Mouse (Mus musculus) midbrain, embryonic 14.5 days (tissue): Measurements from ENCODE around the gene Rpl36-ps4. TPM values are rescaled to one million over a fixed set of nuclear protein-coding genes. Genes with fewer than 3 reads are reported as not detected.
"Not testable (repeated sequence)": the region's sequence is repeated elsewhere in the genome, so short reads cannot be mapped to it uniquely, and the experiment has no call there.

Experiments used
- ATAC-seq: fragments of 200-750 bp; cut with Nextera tagmentation; 2 replicates; pipeline ENCODE4 v1.8.0; 2017; ENCODE audit warnings: moderate number of reproducible peaks, moderate library complexity; ENCODE audit not compliant: low FRiP score, low TSS enrichment
- DNase-seq: peaks from one replicate; pipeline ENCODE4 v3.0.0-alpha.2; 2015
- H3K27ac ChIP-seq: fragments of 300-500 bp; sonication (generic); replicated peaks from 2 replicates; pipeline ENCODE4 v1.5.1; 2014; ENCODE audit warnings: mild to moderate bottlenecking, low read depth, low read length, moderate library complexity
- H3K27me3 ChIP-seq: fragments of 300-500 bp; sonication (generic); 2 replicates; pipeline ENCODE4 v1.6.1; 2014; ENCODE audit warnings: low read length, control low read depth, mixed read lengths; ENCODE audit not compliant: control insufficient read depth, insufficient read depth
- H3K36me3 ChIP-seq: fragments of 300-500 bp; sonication (generic); 2 replicates; pipeline ENCODE4 v1.6.1; 2014; ENCODE audit warnings: low read length, control low read depth; ENCODE audit not compliant: control insufficient read depth, insufficient read depth
- H3K4me1 ChIP-seq: fragments of 300-500 bp; sonication (generic); 2 replicates; pipeline ENCODE4 v1.6.1; 2014; ENCODE audit warnings: mild to moderate bottlenecking, antibody characterized with exemption, low read length, control low read depth; ENCODE audit not compliant: control insufficient read depth, insufficient read depth
- H3K4me2 ChIP-seq: fragments of 300-500 bp; sonication (generic); 2 replicates; pipeline ENCODE4 v1.6.1; 2014; ENCODE audit warnings: mild to moderate bottlenecking, low read length, moderate library complexity
- H3K4me3 ChIP-seq: fragments of 300-500 bp; sonication (generic); replicated peaks from 2 replicates; pipeline ENCODE4 v1.5.1; 2014; ENCODE audit warnings: low read depth, low read length
- H3K9ac ChIP-seq: fragments of 300-500 bp; sonication (generic); replicated peaks from 2 replicates; pipeline ENCODE4 v1.6.1; 2014; ENCODE audit warnings: mild to moderate bottlenecking, low read length, moderate library complexity
- H3K9me3 ChIP-seq: fragments of 300-500 bp; sonication (generic); 2 replicates; pipeline ENCODE4 v1.6.1; 2016; ENCODE audit warnings: low read length, control low read depth, mixed read lengths; ENCODE audit not compliant: control insufficient read depth
- WGBS: fragments of 180-500 bp; shearing (Covaris S2); extraction: QIAGEN DNeasy Blood & Tissue Kit; methylation state at CpG from one replicate; pipeline ENCODE4 v1.1.7; 2014; 5-methylcytosine and 5-hydroxymethylcytosine counted together
- polyA plus RNA-seq: library from polyadenylated mRNA; unstranded; fragments of >200 nt; fragmentation: Nextera tagmentation; extraction: Ambion mirVana; gene quantifications from 2 replicates; pipeline ENCODE4 v1.2.1, GENCODE M21; 2014

Rpl36-ps4 gene
- polyA plus RNA-seq, 1 experiment from 2014 or later = not detected

GRCm38 (mm10) chr17:87958283-87958682, 37.5 kb downstream of the Rpl36-ps4 start:
- H3K27ac ChIP-seq = no peak overlapping the region
- no peak overlapping the region for H3K4me2 ChIP-seq
- H3K36me3 ChIP-seq = no peaks in the 10 kb centered on the region
- WGBS = 62% methylated on average over 8 of the region's 8 CpGs
- H3K4me3 ChIP-seq = no peak overlapping the region
- H3K9ac ChIP-seq = no peak overlapping the region
- DNase-seq (peak; percentile 12), ATAC-seq (no peak)
- H3K4me1 ChIP-seq = no peaks in the 10 kb centered on the region
- no peaks in the 10 kb centered on the region for H3K27me3 ChIP-seq
- H3K9me3 ChIP-seq = 0 out of 2 replicates have a peak, but pooled peaks cover 6% of the 10 kb centered on the region

GRCm38 (mm10) chr17:87959406-87959805, 38.6 kb downstream of the Rpl36-ps4 start:
- not testable (repeated sequence) for H3K27me3 ChIP-seq, ATAC-seq, H3K4me3 ChIP-seq, H3K9ac ChIP-seq, H3K36me3 ChIP-seq, H3K9me3 ChIP-seq, H3K4me1 ChIP-seq, DNase-seq, H3K4me2 ChIP-seq, H3K27ac ChIP-seq
- WGBS = 92% methylated on average over 11 of the region's 11 CpGs

GRCm38 (mm10) chr17:87959931-87960330, 39.2 kb downstream of the Rpl36-ps4 start:
- H3K4me2 ChIP-seq, H3K9ac ChIP-seq, H3K27me3 ChIP-seq, H3K9me3 ChIP-seq, H3K27ac ChIP-seq, H3K36me3 ChIP-seq, ATAC-seq, H3K4me3 ChIP-seq, H3K4me1 ChIP-seq, DNase-seq: not testable (repeated sequence)
- 90% methylated on average over 5 of the region's 5 CpGs for WGBS

GRCm38 (mm10) chr17:87963081-87964075, 42.6 kb downstream of the Rpl36-ps4 start:
- H3K4me2 ChIP-seq = no peak overlapping the region
- DNase-seq = no peak
- H3K27me3 ChIP-seq = no peaks in the 10 kb centered on the region
- H3K36me3 ChIP-seq = no peaks in the 10 kb centered on the region
- no peak overlapping the region for H3K27ac ChIP-seq
- no peak for ATAC-seq
- no peaks in the 10 kb centered on the region for H3K4me1 ChIP-seq
- WGBS = 91% methylated on average over 14 of the region's 14 CpGs
- H3K9me3 ChIP-seq = 0 out of 2 replicates have a peak, but pooled peaks cover 6% of the 10 kb centered on the region
- no peak overlapping the region for H3K9ac ChIP-seq
- H3K4me3 ChIP-seq = no peak overlapping the region

GRCm38 (mm10) chr17:87968483-87968926, 47.7 kb downstream of the Rpl36-ps4 start:
- H3K4me2 ChIP-seq, H3K9ac ChIP-seq, H3K36me3 ChIP-seq, H3K4me3 ChIP-seq, H3K27ac ChIP-seq, DNase-seq, H3K27me3 ChIP-seq, H3K9me3 ChIP-seq, H3K4me1 ChIP-seq: not testable (repeated sequence)
- peak; percentile 57; the same call in 1 of the 2 replicates for ATAC-seq
- 34% methylated on average over 6 of the region's 8 CpGs for WGBS

Other genes with a start within 250 kb of the Rpl36-ps4 start
- gene Msh2, start 248.6 kb upstream of the Rpl36-ps4 start, polyA plus RNA-seq = 41.4 and 54.4 TPM in 2 replicates
- gene Kcnk12, start 123.0 kb upstream of the Rpl36-ps4 start, polyA plus RNA-seq = 0.67 and 0.70 TPM in 2 replicates
- gene Msh6, start 54.1 kb downstream of the Rpl36-ps4 start, polyA plus RNA-seq = 25.0 and 35.8 TPM in 2 replicates
- 51.3 and 53.9 TPM in 2 replicates for gene Fbxo11, start 144.3 kb downstream of the Rpl36-ps4 start, polyA plus RNA-seq